Mouse (Mus musculus): ENCODE data around the gene Jund.

Jund gene

DNA sequence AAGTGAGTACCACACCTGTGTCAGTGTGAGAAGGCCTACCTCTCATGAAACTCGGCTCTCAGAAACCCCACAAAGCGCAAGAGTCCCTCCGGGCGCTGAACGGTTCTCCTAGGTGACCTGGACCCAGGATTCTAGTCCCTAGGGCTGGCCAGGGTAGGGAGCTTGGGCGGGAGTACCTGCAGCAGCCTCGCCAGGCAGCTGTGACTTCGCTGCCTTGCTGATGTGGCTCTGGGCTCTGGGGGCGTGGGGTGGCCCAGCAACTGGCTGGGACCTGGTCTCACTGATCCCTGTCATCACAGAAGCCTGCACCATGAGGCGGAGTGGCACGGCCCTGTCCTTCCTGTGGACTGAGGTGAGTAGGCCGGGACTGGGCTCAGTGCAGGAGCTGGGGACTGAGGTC is 25.5 kb downstream of the Jund start:
- DNase-seq (ENCODE audit: low read depth, low spot score), result no peak

DNA sequence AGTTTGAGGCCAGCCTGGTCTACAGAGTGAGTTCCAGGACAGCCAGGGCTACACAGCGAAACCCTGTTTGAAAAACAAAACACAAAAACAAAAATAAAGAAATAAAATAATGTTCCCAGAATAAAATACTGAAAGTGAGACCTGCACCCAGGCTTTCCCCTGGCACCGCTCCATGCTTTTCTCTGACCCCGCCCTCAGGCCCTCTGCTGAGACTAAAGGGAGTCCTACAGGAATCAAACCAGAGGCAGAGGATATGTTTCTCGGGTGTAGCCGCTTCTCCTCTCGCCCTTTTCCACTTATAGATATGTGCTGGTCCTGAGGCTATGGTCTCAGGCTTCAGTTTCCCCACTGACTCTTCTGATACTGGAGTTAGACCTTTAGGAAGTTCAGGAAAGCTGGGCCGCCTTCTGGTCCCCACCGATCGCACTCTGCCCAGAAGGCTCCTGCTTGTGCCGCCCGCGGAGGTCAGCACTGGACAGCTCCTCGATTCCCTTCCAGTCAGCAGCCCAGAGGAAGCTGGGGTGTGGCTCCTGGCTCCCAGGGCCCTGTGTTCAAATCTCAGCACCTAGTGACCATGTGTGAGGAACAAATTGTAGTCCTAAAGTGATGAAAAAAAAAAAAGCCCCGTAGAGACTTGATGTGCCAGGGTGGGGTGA is 27.2 kb downstream of the Jund start:
- no peak for DNase-seq (ENCODE audit: low read depth, low spot score)

DNA sequence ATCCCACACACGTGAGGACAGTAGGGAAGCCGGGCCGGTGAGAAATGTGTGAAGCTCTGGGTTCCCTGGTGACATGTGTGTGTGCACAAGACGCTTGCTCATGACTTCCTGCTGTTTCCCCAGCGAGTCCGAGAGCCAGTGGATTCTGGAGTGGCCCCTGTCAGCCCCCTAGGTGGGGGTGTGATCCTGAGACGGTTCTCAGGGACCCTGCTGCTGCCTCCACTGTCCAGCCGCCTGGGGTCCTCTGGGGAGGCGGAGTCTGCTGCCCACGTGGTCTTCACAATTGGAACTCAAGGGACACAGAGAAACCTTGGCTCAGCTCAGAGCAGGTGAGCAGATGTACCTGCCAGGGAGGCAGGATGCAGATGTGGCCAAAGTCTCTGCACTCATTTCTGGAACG is 28.0 kb downstream of the Jund start:
- no peak for DNase-seq (ENCODE audit: low read depth, low spot score)

DNA sequence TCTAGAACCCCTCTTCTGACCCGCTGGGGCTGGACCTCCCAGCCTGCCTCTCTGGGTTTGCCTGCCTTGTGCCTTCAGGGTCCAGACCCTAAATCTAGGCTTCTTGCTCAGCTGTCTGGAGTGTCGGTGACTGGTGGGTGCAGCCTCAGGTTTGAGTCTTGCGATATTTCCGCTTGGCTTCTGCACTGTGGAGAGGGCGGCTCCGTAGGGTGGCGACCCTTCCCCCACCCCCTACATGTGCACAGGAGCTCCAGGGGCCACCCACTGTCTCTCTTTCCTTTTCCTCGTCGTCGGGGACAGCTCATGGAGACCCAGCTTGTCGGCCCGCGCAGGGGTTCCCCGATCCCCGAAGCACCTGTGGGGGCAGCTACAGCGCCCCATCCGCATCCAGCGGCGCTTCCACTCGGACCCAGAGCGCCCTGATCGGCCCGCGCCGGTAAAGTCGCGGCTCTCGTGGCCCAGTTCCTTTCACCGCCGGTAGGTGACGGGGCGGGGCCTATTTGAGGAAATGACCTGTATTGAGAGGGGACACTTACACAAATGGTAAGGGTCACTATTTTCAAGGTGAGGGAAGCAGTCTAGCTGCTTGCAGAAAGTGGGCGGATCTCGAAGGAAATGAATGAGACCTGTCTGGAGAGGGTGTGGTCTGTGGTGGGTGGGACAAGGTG is 31.2 kb downstream of the Jund start:
- DNase-seq (ENCODE audit: low read depth, low spot score), result no peak

DNA sequence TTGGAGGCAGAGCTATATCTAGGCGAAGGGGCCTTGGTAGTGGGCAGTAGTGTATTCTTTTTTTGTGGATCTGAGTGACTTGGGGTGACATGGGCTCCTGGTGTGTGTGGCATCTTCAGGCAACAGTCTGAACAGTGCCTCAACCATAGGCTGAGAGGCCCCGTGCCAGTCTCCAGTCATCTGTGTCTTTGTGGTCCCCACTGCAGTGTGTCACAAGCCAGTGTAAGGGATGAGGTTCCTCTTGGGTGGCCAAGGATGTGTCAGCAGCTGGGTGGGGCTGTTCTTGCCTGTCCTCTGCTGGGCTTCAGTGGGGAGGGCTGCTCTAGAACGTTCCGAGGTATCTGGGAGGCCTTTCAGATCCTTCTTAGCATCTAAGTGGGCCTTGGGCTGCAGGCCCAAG is 32.2 kb downstream of the Jund start:
- no peak for DNase-seq (ENCODE audit: low read depth, low spot score)

DNA sequence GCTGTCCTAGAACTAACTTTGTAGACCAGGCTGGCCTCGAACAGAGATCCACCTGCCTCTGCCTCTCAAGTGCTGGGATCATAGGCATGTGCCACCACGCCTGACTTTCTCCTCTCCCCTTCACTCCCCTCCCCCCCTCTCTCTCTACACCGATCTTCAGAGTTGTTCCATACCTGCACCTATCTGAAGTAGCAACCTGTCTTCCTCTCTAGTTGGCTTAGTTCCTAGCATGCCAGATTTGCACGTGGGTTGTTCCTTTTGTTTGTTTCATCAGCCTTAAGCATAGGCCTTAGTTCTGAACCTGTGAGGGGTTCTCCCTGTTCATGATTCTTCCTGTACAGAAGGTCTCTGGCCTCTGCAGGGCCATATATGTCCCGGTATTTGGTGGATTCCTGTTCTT is 39.0 kb downstream of the Jund start:
- no peak for DNase-seq (ENCODE audit: low read depth, low spot score)

DNA sequence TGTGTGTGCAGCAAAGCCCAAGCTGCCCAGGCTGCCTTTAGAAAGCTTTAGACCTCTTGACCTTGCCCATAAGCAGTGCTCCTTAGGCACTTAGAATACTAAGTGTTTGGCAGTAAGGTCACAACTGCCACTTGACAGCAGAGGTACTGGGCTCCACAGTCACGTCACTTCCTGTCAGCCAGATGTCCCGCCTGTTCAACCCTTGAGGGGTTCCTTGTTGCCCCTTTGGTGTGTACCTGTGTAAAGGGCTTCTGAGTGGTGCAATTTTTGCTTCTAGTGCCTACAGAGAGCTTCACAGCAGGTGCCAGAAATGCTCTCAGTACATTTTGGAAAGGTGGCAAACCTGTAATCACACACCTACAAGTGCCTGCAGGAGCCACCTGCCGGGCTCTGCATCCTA is 39.5 kb downstream of the Jund start:
- DNase-seq (ENCODE audit: low read depth, low spot score), result no peak

DNA sequence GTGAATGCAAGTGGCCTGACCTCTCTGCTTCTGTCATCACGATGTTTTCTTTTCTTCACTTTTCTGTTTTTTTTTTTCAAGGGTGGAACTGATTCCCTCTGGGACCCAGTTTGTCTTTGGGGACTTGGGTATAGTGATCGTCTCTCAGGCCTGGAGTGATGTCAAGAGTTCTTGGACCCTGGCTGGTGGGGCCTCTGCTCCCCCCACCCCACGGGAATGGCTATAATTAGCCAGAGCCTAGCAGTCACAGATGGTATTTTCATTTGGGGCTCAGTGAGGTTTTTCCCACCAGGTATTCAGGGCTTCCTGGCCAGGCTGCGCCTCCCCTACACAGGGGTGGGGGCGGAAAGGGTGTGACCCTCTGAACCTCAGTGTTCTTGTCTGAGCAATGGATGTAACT is 42.9 kb downstream of the Jund start:
- no peak for DNase-seq (ENCODE audit: low read depth, low spot score)

DNA sequence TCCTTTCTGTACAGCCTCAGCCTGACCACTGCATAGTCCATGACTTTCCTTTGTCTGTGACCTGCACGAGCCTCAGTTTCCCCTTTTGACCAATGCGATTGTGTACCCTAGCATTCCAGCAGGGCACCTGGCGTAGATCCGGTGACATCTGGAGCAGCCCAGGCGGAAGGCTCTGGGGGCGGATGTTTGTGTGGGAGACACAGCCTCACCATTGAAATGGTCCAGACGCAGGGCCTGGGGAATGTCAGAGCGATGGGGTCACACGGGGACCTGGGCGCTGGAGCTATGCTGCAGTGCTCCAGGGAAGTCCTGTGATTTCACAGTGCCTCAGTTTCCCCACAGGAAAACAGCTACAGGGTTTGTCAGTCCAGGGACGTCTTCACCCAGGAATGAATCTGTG is 43.4 kb downstream of the Jund start:
- DNase-seq (ENCODE audit: low read depth, low spot score), result no peak

DNA sequence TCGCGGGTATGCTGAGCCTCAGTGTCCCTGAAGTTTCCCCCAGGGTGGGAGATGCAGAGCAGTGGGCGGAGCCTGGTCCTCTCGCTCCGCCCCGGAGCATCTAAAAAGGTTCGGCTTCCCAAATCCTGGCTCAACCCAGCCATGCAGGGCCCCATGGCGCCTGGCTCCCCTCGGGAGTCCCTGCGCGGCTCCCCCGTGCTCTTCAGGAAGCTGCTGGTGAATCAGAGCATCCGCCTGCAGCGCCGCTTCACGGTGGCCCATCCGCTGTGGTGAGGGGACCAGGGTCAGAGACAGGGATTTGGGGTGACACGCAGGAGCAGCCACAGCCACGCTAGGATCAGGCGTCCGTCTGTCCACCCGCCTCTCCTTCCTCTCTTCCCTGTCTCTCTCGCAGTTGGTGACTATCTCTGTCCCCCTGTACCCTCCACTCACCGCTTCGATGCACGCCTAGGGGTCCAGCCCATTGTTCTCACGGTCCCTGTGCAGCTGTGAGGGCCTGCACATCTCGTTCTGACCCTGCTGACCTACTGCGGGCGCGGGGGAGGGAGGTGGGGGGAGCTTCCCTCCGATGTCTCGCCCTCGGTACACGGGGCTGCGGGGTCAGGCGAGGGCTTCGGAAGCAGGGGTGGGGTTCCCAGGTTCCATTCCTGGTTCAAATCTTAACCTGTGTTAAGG is 44.4 kb downstream of the Jund start:
- DNase-seq (ENCODE audit: low read depth, low spot score), result peak; percentile 42

DNA sequence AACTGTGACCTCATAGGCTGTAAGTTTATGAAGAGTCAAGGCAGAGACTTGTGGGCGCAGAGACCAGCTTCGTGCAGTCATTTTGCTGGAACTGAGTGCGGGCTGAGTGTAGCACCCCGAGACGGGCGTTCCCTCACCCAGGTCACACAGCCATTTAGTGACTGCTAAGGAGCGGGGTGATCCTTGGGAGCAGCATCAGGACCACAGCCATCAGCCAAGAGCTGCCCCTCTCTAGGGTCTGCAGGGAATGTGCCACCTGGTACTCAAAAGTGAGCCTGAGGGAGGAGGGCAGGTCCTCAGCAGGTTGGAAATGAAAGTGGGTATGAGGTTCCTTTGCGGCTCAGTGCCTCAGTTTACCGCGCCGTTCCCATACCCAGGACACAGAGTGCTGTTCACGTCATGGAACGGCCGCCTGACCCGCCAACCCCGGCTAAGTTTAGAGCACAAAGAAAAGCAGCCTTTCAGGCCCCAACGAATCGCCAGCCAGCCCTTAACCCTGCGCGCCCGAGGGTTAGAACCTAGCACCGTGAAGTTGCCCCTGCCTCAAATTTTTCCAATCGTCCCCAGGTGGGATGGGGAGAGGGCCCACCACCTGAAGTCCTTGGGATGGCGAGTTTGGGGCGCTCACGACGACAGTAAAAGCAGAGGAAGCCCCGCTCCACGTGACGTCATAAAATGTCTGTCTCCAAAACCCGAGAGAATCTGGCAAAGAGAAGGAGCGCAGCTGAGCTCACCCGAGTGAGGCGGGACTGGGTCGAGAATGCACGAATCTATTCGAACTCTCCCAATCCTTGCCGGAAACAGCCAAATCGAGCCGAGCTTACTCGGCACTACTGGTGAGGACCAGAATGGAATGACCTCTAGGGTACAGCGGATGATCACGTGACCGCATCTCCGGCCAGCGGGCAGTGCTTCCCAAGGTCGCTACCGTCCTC is 45.2 kb downstream of the Jund start:
- peak; percentile 66 for DNase-seq (ENCODE audit: low read depth, low spot score)

DNA sequence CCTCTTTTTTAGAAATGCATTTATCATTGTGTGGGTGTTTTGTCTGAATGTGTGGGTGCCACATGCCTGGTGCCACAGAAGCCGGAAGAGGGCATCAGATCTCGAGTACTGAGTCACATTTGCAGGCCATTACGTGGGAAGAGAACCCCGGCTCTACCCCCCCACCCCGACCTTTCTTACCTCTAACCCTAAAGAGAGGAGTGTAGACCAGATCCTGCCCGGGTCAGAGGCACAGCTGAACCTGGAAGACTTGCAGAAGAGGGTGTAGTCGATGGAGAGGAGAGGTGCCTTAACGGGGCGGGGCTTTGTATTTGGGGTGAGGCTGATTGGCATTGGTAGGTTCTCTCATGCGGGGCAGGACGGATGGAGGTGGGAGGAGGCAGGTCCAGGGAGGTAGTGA is 46.1 kb downstream of the Jund start:
- no peak for DNase-seq (ENCODE audit: low read depth, low spot score)

DNA sequence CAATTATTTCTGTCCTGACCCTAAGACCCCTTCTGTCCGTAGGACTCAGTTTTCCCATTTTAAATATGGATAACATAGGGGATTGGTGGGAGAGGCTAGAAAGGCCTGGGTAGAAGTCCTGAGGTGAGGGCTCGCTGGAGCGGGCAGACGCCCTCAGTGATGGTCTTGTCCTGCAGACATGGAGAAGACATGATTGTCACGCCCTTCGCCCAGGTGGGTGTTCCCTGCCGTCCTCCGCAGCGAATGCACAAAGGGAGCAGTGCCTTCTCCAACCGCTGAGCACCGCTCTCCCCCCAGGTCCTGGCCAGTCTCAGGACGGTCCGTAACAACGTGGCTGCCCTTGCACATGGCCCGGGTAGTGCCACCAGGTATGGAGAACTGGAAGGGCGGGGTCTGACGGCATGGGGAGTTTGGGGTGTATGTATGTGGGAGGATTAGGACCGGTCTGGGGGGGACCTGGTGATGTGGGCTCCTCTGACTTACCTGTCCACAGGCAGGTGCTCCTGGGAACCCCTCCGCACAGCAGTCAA is 47.0 kb downstream of the Jund start:
- DNase-seq (ENCODE audit: low read depth, low spot score), result no peak

DNA sequence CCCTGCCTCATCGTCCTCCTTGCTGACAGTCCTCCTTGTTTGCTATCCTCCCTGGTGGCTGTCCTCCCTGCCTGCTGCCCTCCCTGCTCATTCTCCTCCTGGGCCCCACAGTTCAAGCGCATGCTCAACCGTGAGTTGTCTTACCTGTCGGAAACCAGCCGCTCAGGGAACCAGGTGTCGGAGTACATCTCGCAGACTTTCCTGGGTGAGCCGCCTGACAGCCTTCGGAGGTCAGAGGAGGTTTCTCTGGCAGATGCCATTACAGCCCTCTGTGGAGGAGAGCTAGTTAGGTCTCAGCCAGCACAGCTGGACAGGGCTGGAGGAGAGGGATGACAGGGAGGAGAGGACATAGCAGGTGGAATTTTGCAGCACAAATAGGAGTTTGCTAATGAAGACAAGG is 47.9 kb downstream of the Jund start:
- DNase-seq (ENCODE audit: low read depth, low spot score), result no peak

DNA sequence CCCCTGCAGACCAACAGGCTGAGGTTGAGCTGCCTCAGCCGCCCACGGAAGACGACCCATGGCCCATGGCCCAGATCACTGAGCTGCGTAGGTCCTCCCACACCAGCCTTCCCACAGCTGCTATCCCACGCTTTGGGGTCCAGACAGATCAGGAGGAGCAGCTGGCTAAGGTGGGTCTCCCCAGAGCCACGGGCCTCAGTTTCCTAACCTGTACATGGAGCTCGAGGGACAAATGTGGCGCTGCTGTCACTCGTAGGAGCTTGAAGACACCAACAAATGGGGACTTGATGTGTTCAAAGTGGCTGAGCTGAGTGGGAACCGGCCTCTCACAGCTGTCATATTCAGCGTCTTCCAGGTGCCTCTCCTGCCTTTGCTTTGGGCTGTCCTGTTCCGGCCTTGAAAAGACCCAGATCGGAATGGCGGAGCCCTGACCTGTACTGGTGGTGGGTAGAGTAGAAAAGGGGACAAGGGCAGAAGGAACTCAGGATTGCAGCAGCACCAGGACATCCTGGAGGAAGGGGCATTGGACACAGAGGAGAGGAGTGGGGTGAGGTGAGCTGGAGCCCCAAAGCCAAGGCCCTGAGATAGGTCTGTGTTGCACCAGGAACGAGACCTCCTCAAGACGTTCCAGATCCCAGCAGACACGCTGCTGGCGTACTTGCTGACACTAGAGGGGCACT is 48.6 kb downstream of the Jund start:
- no peak for DNase-seq (ENCODE audit: low read depth, low spot score)

DNA sequence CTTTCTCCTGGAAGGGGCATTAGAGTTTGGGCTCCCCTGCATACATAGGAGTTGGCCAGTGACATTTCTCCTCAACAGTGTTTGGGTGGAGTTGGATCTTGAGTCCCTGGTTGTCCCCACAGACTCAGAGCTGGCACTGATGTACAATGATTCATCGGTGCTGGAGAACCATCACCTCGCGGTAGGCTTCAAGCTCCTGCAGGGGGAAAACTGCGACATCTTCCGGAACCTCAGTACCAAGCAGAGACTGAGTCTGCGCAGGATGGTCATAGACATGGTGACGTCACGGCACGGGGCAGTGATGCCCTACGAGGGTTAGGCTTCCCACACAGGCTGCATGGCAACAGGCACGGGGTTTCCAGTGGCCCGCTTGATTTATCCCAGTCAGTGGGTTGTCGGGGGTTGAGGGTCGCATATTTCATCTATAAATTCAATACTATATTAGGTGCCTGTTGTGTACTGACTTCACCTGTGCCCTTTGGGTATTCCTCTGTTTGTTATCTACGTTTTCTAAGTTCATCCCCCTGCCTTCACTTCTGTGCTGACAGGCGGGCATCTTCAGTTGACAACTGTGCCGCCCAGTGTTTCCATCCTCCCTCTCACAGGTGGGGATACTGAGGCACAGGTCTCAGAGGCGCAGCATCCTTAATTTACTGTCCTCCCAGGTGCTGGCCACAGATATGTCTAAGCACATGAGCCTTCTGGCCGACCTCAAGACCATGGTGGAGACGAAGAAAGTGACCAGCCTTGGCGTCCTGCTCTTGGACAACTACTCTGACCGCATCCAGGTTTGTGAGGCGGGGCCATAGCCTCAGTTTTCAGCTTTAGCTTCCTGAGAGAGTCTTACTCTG is 49.7 kb downstream of the Jund start:
- DNase-seq (ENCODE audit: low read depth, low spot score), result peak; percentile 61

DNA sequence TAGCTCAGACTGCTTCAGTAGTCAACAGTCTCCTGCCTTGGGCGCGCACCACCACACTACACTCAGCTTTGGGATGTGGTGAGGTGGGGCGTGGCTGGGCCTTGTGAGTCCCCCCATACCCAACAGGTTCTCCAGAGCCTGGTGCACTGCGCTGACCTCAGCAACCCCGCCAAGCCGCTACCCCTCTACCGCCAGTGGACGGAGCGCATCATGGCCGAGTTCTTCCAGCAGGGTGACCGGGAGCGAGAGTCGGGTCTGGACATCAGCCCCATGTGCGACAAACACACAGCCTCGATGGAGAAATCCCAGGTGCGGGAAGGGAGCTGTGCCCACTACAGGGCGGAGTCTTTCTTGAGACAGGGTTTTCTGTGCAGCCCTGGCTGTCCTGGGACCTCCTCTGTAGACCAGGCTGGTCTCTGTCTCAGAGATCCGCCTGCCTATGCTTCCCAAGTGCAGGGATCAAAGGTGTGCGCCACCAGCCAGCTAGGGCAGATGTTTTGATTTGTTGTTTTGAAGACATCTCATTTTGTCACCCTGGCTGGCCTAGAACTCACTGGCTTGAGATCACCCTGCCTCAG is 50.4 kb downstream of the Jund start:
- no peak for DNase-seq (ENCODE audit: low read depth, low spot score)
